Mouse (Mus musculus): ENCODE results near the gene Chchd1. TPM values are rescaled to one million over a fixed set of nuclear protein-coding genes. Genes with fewer than 3 reads are reported as not detected.

The Chchd1 gene
- polyA plus RNA-seq, 1 experiment from 2014 or later, result 163 TPM

DNA sequence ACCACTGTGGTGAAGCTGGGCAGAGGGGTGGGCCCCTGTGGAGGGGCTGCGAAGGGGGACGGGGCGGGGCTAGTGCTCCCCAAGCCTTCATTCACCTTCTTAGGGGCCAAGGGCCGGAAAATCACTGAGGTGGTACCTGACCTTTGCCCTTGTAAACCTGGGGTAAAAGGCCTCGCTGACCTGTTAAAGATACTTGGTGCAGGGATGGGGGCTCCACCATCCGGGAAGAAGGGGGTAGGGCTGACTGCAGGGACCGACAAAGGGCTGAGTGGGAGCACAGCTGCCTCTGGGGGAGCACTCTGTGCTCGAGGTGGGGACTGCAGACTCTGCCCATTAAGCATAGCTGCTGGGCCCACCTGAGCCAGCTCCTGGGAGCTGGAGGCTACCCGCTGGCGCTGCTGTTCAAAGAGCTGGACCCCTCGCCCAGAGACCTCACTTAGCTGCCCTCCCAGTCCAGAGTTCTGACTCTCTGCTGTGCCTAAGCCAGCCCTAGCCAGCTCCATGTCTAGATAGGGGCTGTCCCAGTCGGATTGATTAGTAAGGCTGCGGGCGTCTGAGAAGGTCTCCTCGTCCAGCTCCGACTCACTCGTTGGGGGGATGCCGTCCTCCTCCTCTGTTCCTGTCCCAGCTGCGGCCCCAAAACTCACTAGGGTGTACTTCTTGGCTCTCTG lies 41.0 kb upstream of the Chchd1 start:
- peak overlapping the region; percentile 85 for H3K9ac ChIP-seq (ENCODE audit: low read depth, low read length)
- H3K4me2 ChIP-seq (ENCODE audit: low read length), result peak overlapping the region; percentile 76
- H3K27ac ChIP-seq (ENCODE audit: low read depth, low read length), result peak overlapping the region; percentile 93
- peak; percentile 51 for ATAC-seq
- H3K36me3 ChIP-seq (ENCODE audit: control insufficient read depth, insufficient read depth, low read length), result no peaks in the 10 kb centered on the region
- H3K9me3 ChIP-seq (ENCODE audit: control insufficient read depth, low read length), result no peaks in the 10 kb centered on the region
- peak overlapping the region; percentile 79 for H3K4me3 ChIP-seq (ENCODE audit: low read length)
- 7% methylated on average over 19 of the region's 19 CpGs for WGBS
- H3K4me1 ChIP-seq (ENCODE audit: control insufficient read depth, insufficient read depth, low read depth, low read length), result peaks cover 11% of the 10 kb centered on the region; the same call in 1 of the 2 replicates
- H3K27me3 ChIP-seq (replicated peaks; ENCODE audit: control insufficient read depth, insufficient read depth, low read length), result no peaks in the 10 kb centered on the region

- Histone ChIP-seq H3K4me3 (ENCODE audit: low read length) (no peak overlapping the region), H3K4me2 (ENCODE audit: low read length) (peak overlapping the region; percentile 76), H3K27ac (ENCODE audit: low read depth, low read length) (no peak overlapping the region), H3K9ac (ENCODE audit: low read depth, low read length) (peak overlapping the region; percentile 85; the same call in 1 of the 2 replicates), H3K9me3 (ENCODE audit: control insufficient read depth, low read length) (no peaks in the 10 kb centered on the region), H3K27me3 (replicated peaks; ENCODE audit: control insufficient read depth, insufficient read depth, low read length) (no peaks in the 10 kb centered on the region), H3K36me3 (ENCODE audit: control insufficient read depth, insufficient read depth, low read length) (no peaks in the 10 kb centered on the region), H3K4me1 (ENCODE audit: control insufficient read depth, insufficient read depth, low read depth, low read length) (peaks cover 11% of the 10 kb centered on the region; the same call in 1 of the 2 replicates)
- 87% methylated on average over 3 of the region's 3 CpGs for WGBS
- no peak for ATAC-seq
These were observed 40.1 kb upstream of the Chchd1 start for GRCm38 (mm10) chr14:20662740-20663139.

DNA sequence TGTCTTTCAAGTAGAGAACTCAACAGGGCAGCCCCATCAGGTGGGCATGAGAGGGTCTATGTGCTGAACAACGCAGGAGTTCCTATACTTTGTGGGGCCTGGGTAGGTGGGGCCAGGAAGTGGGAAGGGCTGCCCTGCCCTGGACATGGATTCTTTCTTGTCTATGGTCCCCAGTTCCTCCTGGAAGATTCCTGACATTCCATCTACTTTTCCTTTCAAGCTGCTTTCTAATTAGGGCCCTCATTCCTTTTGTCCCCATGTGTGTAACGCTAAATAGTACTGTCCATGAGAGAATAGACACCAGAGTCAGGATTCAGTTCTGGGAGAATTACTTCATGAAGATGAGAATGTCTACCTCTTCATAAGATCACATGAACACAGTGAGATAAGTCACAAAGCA lies 39.2 kb upstream of the Chchd1 start:
- Histone ChIP-seq H3K4me1 (ENCODE audit: control insufficient read depth, insufficient read depth, low read depth, low read length) (peaks cover 11% of the 10 kb centered on the region; the same call in 1 of the 2 replicates), H3K9ac (ENCODE audit: low read depth, low read length) (no peak overlapping the region), H3K4me2 (ENCODE audit: low read length) (no peak overlapping the region), H3K4me3 (ENCODE audit: low read length) (no peak overlapping the region), H3K27ac (ENCODE audit: low read depth, low read length) (no peak overlapping the region), H3K36me3 (ENCODE audit: control insufficient read depth, insufficient read depth, low read length) (no peaks in the 10 kb centered on the region), H3K9me3 (ENCODE audit: control insufficient read depth, low read length) (no peaks in the 10 kb centered on the region), H3K27me3 (replicated peaks; ENCODE audit: control insufficient read depth, insufficient read depth, low read length) (no peaks in the 10 kb centered on the region; the same call in 1 of the 2 replicates)
- no peak for ATAC-seq
- 81% methylated on average over 2 of the region's 2 CpGs for WGBS

DNA sequence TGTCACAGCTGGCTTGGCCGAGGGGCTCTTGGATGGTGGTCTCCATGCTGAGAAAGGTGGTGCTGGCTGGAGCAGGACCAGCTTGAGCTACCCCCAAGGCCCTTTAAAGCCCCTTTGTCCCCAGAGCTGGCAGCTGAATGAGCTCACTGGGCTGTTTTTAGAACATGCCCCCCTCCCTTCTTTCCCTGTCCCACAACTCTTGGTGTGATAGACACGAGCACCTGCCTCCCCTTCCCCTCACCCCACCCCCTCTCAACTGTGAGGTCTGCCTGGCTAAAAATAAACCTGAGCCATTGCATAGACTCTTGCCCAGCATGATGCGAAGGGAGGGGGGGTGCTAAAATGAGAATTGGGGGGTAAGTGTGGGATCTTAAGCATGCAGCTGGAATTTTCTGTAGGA lies 38.4 kb upstream of the Chchd1 start:
- ATAC-seq, result no peak
- no peak overlapping the region for H3K27ac ChIP-seq (ENCODE audit: low read depth, low read length)
- H3K4me3 ChIP-seq (ENCODE audit: low read length), result no peak overlapping the region
- peaks cover 11% of the 10 kb centered on the region; the same call in 1 of the 2 replicates for H3K4me1 ChIP-seq (ENCODE audit: control insufficient read depth, insufficient read depth, low read depth, low read length)
- H3K9me3 ChIP-seq (ENCODE audit: control insufficient read depth, low read length), result no peaks in the 10 kb centered on the region
- no peak overlapping the region for H3K4me2 ChIP-seq (ENCODE audit: low read length)
- no peaks in the 10 kb centered on the region for H3K36me3 ChIP-seq (ENCODE audit: control insufficient read depth, insufficient read depth, low read length)
- no peak overlapping the region for H3K9ac ChIP-seq (ENCODE audit: low read depth, low read length)
- peaks cover 2% of the 10 kb centered on the region; the same call in 1 of the 2 replicates for H3K27me3 ChIP-seq (replicated peaks; ENCODE audit: control insufficient read depth, insufficient read depth, low read length)
- 54% methylated on average over 3 of the region's 3 CpGs for WGBS

- Histone ChIP-seq H3K4me3 (ENCODE audit: low read length) (no peak overlapping the region), H3K4me2 (ENCODE audit: low read length) (no peak overlapping the region), H3K36me3 (ENCODE audit: control insufficient read depth, insufficient read depth, low read length) (no peaks in the 10 kb centered on the region), H3K4me1 (ENCODE audit: control insufficient read depth, insufficient read depth, low read depth, low read length) (peaks cover 1% of the 10 kb centered on the region; the same call in 1 of the 2 replicates), H3K27me3 (replicated peaks; ENCODE audit: control insufficient read depth, insufficient read depth, low read length) (peaks cover 7% of the 10 kb centered on the region; the same call in 1 of the 2 replicates), H3K9me3 (ENCODE audit: control insufficient read depth, low read length) (no peaks in the 10 kb centered on the region), H3K9ac (ENCODE audit: low read depth, low read length) (no peak overlapping the region), H3K27ac (ENCODE audit: low read depth, low read length) (no peak overlapping the region)
- 78% methylated on average over 1 of the region's 1 CpGs for WGBS
- ATAC-seq, result no peak
These were observed 35.3 kb upstream of the Chchd1 start for GRCm38 (mm10) chr14:20667469-20667868.

DNA sequence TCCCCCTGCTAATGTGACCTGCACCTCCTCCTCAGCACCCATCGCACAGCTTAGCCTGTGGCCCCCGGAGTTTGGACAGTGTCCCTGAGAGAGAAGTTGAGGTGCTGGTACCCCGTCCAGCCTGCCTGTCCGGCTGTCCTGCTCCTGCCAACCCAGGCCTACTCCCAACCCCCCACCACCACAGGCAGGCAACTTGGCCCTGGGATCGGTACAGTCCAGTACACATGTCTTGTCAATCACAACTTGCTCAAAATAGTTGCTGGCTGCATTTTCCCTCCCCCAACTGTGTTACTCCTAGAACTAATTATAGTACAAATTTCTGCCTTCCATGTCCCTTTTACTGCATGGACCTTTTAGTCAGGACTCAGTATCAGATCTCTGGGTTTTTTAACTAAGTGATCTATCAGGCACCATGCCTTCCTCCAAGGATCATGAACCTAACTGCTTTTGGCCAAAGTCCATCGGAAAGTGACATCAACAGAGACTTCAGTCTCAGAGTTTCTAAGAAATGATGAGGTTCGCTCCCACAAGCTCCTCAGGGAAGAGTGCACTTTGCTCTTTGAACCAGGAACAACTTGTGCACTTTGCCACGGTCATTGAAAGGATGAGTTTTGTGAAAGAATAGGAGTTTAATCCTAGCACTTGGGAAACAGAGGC lies 34.5 kb upstream of the Chchd1 start, which contains the start of gene Synpo2l:
Gene Synpo2l (minus strand): TSS at position 201 of the 657 bp plus-strand sequence.
- Histone ChIP-seq H3K27me3 (replicated peaks; ENCODE audit: control insufficient read depth, insufficient read depth, low read length) (peaks cover 7% of the 10 kb centered on the region; the same call in 1 of the 2 replicates), H3K9me3 (ENCODE audit: control insufficient read depth, low read length) (no peaks in the 10 kb centered on the region), H3K36me3 (ENCODE audit: control insufficient read depth, insufficient read depth, low read length) (no peaks in the 10 kb centered on the region), H3K27ac (ENCODE audit: low read depth, low read length) (no peak within 1 kb of the TSS), H3K4me1 (ENCODE audit: control insufficient read depth, insufficient read depth, low read depth, low read length) (no peaks in the 10 kb centered on the region), H3K4me3 (ENCODE audit: low read length) (no peak within 1 kb of the TSS), H3K9ac (ENCODE audit: low read depth, low read length) (no peak within 1 kb of the TSS), H3K4me2 (ENCODE audit: low read length) (no peak within 1 kb of the TSS)
- ATAC-seq, result no peak
- WGBS, result 85% methylated on average over 8 of the region's 8 CpGs

DNA sequence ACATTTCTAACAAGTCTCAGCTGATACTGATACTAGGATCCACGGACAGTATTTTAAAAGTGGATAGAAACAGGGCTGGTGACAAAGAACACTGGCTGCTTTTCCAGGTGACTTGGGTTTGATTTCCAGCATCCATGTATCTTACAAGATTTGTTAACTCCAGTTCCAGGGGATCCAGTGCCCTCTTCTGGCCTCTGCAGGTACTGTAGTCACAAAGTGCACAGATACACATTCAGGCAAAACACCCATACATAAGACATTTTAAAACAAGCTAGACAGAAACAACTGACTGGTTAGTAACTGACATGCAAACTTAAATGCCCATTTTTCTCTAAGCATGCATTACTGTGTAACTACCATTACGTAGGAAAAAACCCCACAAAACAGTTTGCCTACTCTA lies 29.8 kb upstream of the Chchd1 start:
- H3K4me2 ChIP-seq (ENCODE audit: low read length), result peak overlapping the region; percentile 25
- peaks cover 14% of the 10 kb centered on the region for H3K4me1 ChIP-seq (ENCODE audit: control insufficient read depth, insufficient read depth, low read depth, low read length)
- H3K4me3 ChIP-seq (ENCODE audit: low read length), result no peak overlapping the region
- H3K9me3 ChIP-seq (ENCODE audit: control insufficient read depth, low read length), result no peaks in the 10 kb centered on the region
- no peak for ATAC-seq
- H3K9ac ChIP-seq (ENCODE audit: low read depth, low read length), result no peak overlapping the region
- H3K36me3 ChIP-seq (ENCODE audit: control insufficient read depth, insufficient read depth, low read length), result peaks cover 13% of the 10 kb centered on the region
- 87% methylated on average over 2 of the region's 2 CpGs for WGBS
- H3K27me3 ChIP-seq (replicated peaks; ENCODE audit: control insufficient read depth, insufficient read depth, low read length), result peaks cover 7% of the 10 kb centered on the region; the same call in 1 of the 2 replicates
- no peak overlapping the region for H3K27ac ChIP-seq (ENCODE audit: low read depth, low read length)

- H3K4me2 ChIP-seq (ENCODE audit: low read length), result peak overlapping the region; percentile 91
- peak; percentile 76 for ATAC-seq
- peaks cover 14% of the 10 kb centered on the region for H3K4me1 ChIP-seq (ENCODE audit: control insufficient read depth, insufficient read depth, low read depth, low read length)
- H3K27ac ChIP-seq (ENCODE audit: low read depth, low read length), result peak overlapping the region; percentile 72
- H3K9me3 ChIP-seq (ENCODE audit: control insufficient read depth, low read length), result no peaks in the 10 kb centered on the region
- WGBS, result 10% methylated on average over 13 of the region's 13 CpGs
- peak overlapping the region; percentile 52 for H3K4me3 ChIP-seq (ENCODE audit: low read length)
- peaks cover 18% of the 10 kb centered on the region for H3K36me3 ChIP-seq (ENCODE audit: control insufficient read depth, insufficient read depth, low read length)
- peaks cover 7% of the 10 kb centered on the region; the same call in 1 of the 2 replicates for H3K27me3 ChIP-seq (replicated peaks; ENCODE audit: control insufficient read depth, insufficient read depth, low read length)
- peak overlapping the region; percentile 57 for H3K9ac ChIP-seq (ENCODE audit: low read depth, low read length)
These were observed 29.1 kb upstream of the Chchd1 start for GRCm38 (mm10) chr14:20673735-20674063.
